Mouse (Mus musculus) testis, postnatal 14 days (tissue): ENCODE results near the gene Tsks.

Source experiments
- DNase-seq: peaks from one replicate; pipeline ENCODE4 v3.0.0; 2021; ENCODE audit warnings: low spot score

Tsks gene

GRCm38 (mm10) chr7:44951960-44952359, 9.0 kb downstream of the Tsks start:
- peak; percentile 80 for DNase-seq

GRCm38 (mm10) chr7:44952611-44953306, 9.8 kb downstream of the Tsks start:
- DNase-seq = peak; percentile 93

- no peak for DNase-seq
Measured at GRCm38 (mm10) chr7:44953561-44953960, 10.6 kb downstream of the Tsks start.

GRCm38 (mm10) chr7:44954091-44954885, 11.3 kb downstream of the Tsks start:
- DNase-seq = no peak

GRCm38 (mm10) chr7:44955628-44956027, 12.6 kb downstream of the Tsks start:
- DNase-seq = no peak

GRCm38 (mm10) chr7:44956266-44956665, 13.3 kb downstream of the Tsks start:
- no peak for DNase-seq

GRCm38 (mm10) chr7:44957183-44957835, 14.3 kb downstream of the Tsks start:
- DNase-seq = peak; percentile 56

GRCm38 (mm10) chr7:44958208-44958607, 15.2 kb downstream of the Tsks start:
- no peak for DNase-seq

GRCm38 (mm10) chr7:44959281-44959680, 16.3 kb downstream of the Tsks start:
- DNase-seq = no peak

GRCm38 (mm10) chr7:44959874-44960511, 17.0 kb downstream of the Tsks start:
- no peak for DNase-seq

- DNase-seq = peak; percentile 4
Measured at GRCm38 (mm10) chr7:44960512-44960910, 17.5 kb downstream of the Tsks start.

GRCm38 (mm10) chr7:44962337-44962736, 19.3 kb downstream of the Tsks start:
- DNase-seq = no peak

GRCm38 (mm10) chr7:44962831-44963230, 19.8 kb downstream of the Tsks start:
- no peak for DNase-seq

- no peak for DNase-seq
Measured at GRCm38 (mm10) chr7:44964990-44965389, 22.0 kb downstream of the Tsks start.

- no peak for DNase-seq
Measured at GRCm38 (mm10) chr7:44965975-44966374, 23.0 kb downstream of the Tsks start.

GRCm38 (mm10) chr7:44966638-44967037, 23.6 kb downstream of the Tsks start:
- no peak for DNase-seq

GRCm38 (mm10) chr7:44970231-44970691, 27.3 kb downstream of the Tsks start:
- DNase-seq = peak; percentile 90

- no peak for DNase-seq
Measured at GRCm38 (mm10) chr7:44971142-44971541, 28.1 kb downstream of the Tsks start.

GRCm38 (mm10) chr7:44973415-44974130, 30.6 kb downstream of the Tsks start:
- no peak for DNase-seq

GRCm38 (mm10) chr7:44974383-44975116, 31.5 kb downstream of the Tsks start, which contains the start of gene Cpt1c:
Gene Cpt1c (minus strand): TSS chr7:44974851.
- peak; percentile 85 for DNase-seq

GRCm38 (mm10) chr7:44975117-44975419, 32.1 kb downstream of the Tsks start:
- DNase-seq = no peak
